Mouse (Mus musculus): Measurements from ENCODE around the gene Rhog.
"Not testable (repeated sequence)": the region's sequence is repeated elsewhere in the genome, so short reads cannot be mapped to it uniquely, and the experiment has no call there.

Gene Rhog

GRCm38 (mm10) chr7:102255954-102256353, at the start of gene Rhog:
Rhog (minus strand) TSS chr7:102256054.
- no peak for DNase-seq

- DNase-seq: no peak
These were observed 49.7 kb upstream of the Rhog start for GRCm38 (mm10) chr7:102305596-102305995.

- no peak for DNase-seq
These were observed 46.6 kb upstream of the Rhog start for GRCm38 (mm10) chr7:102302471-102302870.

- DNase-seq: no peak
These were observed 44.9 kb upstream of the Rhog start for GRCm38 (mm10) chr7:102300761-102301160.

GRCm38 (mm10) chr7:102293234-102293633, 37.4 kb upstream of the Rhog start:
- peak; percentile 57 for DNase-seq

- no peak for DNase-seq
These were observed 36.4 kb upstream of the Rhog start for GRCm38 (mm10) chr7:102292228-102292627.

- no peak for DNase-seq
These were observed 33.6 kb upstream of the Rhog start for GRCm38 (mm10) chr7:102289466-102289865.

GRCm38 (mm10) chr7:102282261-102282660, 26.4 kb upstream of the Rhog start:
- DNase-seq: no peak

GRCm38 (mm10) chr7:102281403-102281802, 25.5 kb upstream of the Rhog start:
- no peak for DNase-seq

GRCm38 (mm10) chr7:102272422-102272948, 16.6 kb upstream of the Rhog start:
- no peak for DNase-seq

GRCm38 (mm10) chr7:102268395-102268748, 12.5 kb upstream of the Rhog start:
- no peak for DNase-seq

GRCm38 (mm10) chr7:102267601-102268394, 11.9 kb upstream of the Rhog start, which contains the start of gene Stim1:
Stim1 (plus strand) TSS chr7:102267806.
- DNase-seq: peak; percentile 86

- peak; percentile 95 for DNase-seq
These were observed 11.3 kb upstream of the Rhog start for GRCm38 (mm10) chr7:102267113-102267579.

- DNase-seq: no peak
These were observed 10.7 kb upstream of the Rhog start for GRCm38 (mm10) chr7:102266401-102267042.

GRCm38 (mm10) chr7:102266021-102266400, 10.2 kb upstream of the Rhog start:
- DNase-seq: not testable (repeated sequence)

- no peak for DNase-seq
These were observed 7.2 kb upstream of the Rhog start for GRCm38 (mm10) chr7:102263020-102263419.

GRCm38 (mm10) chr7:102260518-102260917, 4.7 kb upstream of the Rhog start:
- no peak for DNase-seq

- DNase-seq: no peak
These were observed 4.0 kb upstream of the Rhog start for GRCm38 (mm10) chr7:102259716-102260479.

GRCm38 (mm10) chr7:102258753-102259152, 2.9 kb upstream of the Rhog start:
- no peak for DNase-seq

- DNase-seq: peak; percentile 80
These were observed 2.3 kb upstream of the Rhog start for GRCm38 (mm10) chr7:102258189-102258588.

GRCm38 (mm10) chr7:102256636-102257035, 782 bp upstream of the Rhog start:
- no peak for DNase-seq

- DNase-seq: no peak
These were observed 2.2 kb downstream of the Rhog start for GRCm38 (mm10) chr7:102253631-102254030.

GRCm38 (mm10) chr7:102250631-102251214, 5.1 kb downstream of the Rhog start:
- DNase-seq: peak; percentile 94

Measured in kidney, postnatal 14 days (tissue).